Mouse (Mus musculus) liver (tissue): ENCODE results near the gene Pck1.

Experiments used
- DNase-seq: peaks from one replicate; pipeline ENCODE4 v3.0.0-alpha.2; 2020; ENCODE audit warnings: mixed read lengths

The Pck1 gene

DNA sequence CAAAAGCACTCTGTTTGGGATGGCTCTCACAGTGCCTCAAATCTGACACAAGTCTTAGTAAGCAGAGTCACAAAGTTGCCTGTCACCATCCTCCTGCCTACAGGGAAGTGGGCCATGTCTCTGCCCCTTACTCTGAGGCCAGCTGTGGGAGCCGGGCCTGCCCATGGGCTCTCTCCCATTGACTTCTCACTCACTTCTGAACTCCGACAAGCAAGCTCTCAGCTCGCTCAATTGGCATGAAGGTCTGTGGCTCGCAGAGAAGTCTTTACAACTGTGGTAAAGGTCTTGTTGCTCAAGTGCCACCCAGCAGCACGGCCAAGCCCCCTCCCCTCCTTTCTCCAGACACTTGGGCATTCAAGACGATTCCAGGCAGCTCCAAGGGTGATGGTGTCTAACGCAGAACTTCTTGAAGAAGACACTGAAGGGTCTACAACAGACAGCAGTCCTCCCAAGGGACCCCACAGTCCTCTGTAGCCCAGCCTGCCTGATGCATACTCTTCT, 1.0 kb upstream of the Pck1 start:
- no peak for DNase-seq

DNA sequence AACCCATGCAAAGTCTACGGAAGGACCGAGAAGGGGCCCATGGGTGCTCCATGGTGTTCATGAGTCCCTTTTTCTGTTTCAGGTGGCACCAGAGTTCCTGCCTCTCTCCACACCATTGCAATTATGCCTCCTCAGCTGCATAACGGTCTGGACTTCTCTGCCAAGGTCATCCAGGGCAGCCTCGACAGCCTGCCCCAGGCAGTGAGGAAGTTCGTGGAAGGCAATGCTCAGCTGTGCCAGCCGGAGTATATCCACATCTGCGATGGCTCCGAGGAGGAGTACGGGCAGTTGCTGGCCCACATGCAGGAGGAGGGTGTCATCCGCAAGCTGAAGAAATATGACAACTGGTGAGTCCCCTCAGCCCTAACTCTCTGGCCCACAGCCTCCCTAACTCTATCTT, 418 bp downstream of the Pck1 start:
- DNase-seq: no peak

DNA sequence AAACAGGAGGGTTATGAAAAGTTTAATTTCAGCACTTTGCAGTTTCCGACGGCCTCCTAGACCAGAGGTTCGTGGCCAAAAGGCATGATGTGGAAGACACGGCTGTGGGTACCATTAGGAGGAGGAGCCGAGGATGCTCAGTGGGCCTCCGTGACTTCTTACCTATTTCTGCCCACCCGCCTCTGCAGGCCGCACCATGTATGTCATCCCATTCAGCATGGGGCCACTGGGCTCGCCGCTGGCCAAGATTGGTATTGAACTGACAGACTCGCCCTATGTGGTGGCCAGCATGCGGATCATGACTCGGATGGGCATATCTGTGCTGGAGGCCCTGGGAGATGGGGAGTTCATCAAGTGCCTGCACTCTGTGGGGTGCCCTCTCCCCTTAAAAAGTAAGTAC, 1.7 kb downstream of the Pck1 start:
- DNase-seq: no peak

DNA sequence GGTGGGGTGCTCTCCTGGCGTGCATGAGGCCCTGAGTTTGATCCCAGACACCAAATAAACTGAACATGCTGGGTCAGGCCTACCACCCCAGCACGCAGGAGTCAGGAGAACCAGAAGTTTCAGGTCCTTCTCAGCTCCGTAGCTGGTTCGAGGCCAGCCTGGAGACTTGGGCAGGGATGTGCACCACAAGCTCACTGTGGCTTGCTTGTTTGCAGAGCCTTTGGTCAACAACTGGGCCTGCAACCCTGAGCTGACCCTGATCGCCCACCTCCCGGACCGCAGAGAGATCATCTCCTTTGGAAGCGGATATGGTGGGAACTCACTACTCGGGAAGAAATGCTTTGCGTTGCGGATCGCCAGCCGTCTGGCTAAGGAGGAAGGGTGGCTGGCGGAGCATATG, 2.1 kb downstream of the Pck1 start:
- no peak for DNase-seq

DNA sequence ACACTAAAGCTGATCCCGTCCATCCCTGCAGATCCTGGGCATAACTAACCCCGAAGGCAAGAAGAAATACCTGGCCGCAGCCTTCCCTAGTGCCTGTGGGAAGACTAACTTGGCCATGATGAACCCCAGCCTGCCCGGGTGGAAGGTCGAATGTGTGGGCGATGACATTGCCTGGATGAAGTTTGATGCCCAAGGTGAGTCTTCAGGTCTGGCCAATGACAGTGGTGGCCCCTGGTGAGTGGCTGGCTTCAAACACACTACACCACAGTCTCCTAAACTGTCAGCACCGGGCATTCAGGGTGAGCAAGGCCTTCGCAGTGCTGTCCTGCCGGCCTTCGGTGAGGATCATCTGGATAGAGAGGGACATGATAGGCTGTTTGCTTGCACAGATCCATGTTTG, 3.1 kb downstream of the Pck1 start:
- DNase-seq: no peak

DNA sequence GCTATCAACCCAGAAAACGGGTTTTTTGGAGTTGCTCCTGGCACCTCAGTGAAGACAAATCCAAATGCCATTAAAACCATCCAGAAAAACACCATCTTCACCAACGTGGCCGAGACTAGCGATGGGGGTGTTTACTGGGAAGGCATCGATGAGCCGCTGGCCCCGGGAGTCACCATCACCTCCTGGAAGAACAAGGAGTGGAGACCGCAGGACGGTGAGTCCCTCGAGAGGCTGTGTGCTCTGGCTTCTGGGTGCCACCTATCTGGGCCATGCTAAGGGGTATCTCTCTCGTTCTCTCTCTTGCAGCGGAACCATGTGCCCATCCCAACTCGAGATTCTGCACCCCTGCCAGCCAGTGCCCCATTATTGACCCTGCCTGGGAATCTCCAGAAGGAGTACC, 4.1 kb downstream of the Pck1 start:
- DNase-seq: no peak

DNA sequence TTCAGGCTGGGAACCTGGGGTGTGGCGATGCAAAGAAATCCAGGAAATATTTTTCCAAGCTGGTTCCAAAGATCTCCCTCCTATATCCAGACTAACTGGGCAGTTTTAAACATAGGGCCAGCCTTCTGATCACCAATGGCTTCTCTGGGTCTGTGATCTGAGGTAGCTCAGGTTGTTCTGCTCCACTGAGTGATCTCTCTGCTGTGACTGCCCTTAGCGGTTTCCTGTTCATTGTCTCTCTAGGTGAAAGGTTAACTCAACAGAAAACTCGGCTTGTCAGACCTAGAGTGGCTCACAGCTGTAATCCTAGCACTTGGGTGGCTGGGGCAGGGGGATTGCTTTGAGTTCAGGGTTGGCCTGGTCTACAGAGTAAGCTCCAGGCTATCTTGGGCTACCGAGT, 4.5 kb downstream of the Pck1 start:
- no peak for DNase-seq

DNA sequence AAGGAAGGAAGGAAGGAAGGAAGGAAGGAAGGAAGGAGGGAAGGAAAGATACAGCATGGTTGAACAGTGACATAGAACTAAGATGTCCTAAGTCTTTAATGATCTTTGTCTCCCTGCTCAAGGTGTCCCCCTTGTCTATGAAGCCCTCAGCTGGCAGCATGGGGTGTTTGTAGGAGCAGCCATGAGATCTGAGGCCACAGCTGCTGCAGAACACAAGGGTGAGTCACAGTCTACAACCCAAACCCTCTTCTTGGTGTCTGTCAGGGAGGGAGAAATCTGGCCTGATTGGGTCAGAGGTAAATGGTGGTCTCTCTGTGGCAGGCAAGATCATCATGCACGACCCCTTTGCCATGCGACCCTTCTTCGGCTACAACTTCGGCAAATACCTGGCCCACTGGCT, 5.0 kb downstream of the Pck1 start:
- DNase-seq: no peak

DNA sequence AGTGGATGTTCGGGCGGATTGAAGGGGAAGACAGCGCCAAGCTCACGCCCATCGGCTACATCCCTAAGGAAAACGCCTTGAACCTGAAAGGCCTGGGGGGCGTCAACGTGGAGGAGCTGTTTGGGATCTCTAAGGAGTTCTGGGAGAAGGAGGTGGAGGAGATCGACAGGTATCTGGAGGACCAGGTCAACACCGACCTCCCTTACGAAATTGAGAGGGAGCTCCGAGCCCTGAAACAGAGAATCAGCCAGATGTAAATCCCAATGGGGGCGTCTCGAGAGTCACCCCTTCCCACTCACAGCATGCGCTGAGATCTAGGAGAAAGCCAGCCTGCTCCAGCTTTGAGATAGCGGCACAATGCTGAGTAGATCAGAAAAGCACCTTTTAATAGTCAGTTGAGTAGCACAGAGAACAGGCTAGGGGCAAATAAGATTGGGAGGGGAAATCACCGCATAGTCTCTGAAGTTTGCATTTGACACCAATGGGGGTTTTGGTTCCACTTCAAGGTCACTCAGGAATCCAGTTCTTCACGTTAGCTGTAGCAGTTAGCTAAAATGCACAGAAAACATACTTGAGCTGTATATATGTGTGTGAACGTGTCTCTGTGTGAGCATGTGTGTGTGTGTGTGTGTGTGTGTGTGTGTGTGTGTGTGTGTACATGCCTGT, 5.7 kb downstream of the Pck1 start:
- no peak for DNase-seq

DNA sequence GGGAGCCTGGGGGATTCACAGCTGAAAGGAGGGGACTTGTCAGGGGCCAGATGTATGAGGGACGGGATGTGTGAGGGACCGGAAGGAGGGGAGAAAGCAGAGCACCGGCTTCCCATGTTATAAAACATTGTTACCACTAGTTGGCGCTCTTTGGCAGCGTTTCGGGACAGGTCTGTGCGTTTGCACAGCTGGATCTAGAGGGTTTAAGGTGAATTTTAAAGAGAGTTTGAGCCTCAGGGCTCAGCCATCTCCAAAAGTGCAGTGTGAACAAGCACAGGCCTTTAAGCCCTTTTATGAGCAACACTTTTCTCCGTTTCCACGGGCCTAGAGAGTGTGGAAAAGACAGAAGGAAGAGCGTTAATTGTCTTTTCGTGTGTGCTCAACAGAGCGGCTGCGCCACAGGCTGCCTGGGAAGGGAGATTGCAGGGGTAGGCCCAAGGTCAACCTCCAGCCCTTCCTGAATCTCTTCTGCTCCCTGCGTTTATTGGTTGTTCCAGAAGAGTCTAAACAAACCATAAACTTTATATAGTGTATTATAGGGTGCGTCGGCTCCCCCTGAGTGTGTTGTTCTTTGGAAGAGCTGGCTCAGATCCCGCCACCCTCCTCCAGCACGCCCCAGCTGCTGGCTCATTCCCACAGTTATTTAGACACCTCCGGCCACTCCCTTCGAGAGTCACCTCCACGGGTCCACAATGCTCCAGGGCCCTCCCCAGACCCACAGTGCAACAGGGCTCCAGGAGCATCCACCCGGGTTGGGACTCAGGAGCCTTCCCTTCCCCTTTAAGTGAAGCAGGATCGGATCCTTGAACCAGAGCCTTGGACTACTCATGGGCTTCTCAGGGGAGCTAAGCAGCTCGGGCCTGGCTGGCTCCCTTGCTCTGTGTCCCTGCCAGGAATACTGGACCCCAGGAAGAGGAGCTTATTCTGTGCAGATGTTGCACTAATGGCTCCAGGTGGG, 6.8 kb downstream of the Pck1 start:
- DNase-seq: peak; percentile 53

DNA sequence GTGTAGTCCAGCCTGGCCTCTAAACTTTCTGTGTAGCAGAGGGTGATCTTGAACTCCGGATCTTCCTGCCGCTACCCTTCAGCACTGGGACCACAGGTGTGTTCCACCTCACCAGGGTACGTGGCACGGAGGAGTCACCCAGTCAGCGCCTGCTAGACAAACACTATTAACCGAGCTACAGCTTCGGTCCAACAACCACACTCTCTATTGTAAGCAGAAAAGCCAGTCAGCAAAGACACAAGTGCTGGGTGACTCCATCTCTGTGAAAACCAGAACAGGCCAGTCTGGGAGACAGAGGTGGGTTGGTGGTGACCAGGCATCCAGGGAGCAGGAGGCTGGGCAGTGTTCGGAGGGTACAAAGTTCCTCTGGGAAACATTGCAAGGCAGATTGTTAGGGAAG, 10.5 kb downstream of the Pck1 start:
- DNase-seq: no peak

DNA sequence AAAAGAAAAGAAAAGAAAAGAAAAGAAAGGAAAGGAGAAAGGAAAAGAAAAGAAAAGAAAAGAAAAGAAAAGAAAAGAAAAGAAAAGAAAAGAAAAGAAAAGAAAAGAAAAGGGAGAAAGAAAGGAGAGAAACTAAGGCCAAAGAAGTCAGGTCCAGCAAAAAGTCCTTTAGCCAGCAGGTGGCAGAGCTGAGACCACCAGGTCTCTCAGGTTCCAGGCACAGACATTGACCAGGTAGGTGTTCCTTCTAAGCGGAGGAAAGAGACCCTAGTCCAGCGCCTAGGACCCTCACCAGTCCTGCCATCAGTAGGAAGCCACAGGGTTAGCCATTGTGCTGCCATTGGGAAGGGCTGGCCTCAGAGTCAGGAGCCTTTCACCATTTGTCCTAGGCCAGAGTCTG, 11.5 kb downstream of the Pck1 start:
- peak; percentile 31 for DNase-seq

DNA sequence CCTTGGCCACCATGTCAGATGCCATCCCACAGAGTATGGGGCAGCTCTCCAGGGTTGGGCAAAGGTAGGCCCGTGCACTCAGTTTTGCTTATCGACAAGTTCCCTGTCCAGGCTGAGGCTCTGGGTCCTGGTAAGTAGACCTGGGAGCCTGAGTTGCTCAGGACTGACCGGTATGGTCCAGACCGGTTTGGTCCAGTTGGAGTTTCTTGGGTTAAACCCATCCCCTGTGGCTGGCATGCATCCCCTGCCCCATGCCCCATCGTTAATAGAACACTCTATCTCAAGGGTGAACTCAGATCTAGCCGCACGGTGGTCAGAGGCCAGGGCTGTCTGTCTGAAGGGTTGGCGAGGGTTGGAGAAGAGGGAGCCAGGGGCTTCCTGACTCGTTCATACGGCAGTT, 12.1 kb downstream of the Pck1 start:
- no peak for DNase-seq

DNA sequence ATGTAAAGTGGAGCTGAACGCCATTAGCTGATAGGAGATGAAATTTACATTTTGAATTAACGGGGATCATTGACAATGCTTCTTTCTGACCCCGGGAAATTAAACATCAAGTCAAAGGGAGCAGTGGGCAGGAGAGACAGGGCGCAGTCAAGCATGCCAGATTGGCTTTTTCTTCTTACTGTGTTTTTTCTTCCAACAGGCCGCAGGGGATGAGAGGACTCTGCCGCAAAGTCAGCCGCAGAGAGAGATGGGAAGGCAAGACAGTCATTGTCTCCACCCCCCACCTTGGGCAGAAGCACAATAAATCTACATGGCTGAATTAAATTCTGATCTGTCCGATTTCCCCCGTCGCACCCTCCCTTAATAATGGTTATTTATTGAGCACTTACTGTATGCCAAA, 12.5 kb downstream of the Pck1 start:
- no peak for DNase-seq

DNA sequence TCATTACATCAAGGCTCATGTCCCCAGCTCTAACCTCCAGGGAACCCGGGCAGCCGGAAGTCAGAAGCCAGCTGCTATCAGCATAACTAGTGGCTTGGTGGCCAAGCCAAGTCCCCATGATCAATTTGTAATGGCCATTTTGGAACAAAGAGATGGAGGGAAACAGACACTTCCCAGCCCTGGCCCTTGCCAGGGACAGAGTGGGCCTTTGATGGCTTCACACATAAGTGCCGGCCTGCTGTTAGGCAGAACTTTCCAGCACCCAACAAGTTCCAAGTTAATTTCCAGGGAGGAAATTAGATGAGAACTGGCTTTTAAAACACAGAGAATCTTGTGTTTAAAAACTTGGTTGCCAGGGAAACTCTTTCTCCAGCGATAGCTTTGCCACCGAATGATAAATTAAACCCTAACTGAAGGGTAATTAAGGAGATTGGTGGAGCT, 15.6 kb downstream of the Pck1 start:
- no peak for DNase-seq

DNA sequence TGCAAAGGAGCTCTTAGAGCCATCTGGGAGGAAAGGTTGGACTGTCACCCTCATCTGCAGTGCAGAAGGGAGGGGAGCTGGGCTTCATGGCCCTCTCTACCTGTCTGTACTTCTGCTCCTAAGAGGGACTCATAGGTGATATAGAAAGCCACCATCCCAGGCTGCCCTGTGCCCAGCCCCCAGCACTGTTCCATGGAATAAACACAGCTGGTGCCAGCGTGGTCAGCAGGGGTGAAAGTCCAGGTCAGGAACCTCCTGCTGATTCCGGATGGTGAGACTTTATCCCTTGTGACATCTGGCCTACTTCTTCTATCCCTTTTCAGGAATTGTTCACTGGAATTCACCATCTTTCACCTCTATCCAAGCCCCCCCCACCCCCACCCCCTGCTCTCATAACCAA, 17.2 kb downstream of the Pck1 start:
- DNase-seq: peak; percentile 35

DNA sequence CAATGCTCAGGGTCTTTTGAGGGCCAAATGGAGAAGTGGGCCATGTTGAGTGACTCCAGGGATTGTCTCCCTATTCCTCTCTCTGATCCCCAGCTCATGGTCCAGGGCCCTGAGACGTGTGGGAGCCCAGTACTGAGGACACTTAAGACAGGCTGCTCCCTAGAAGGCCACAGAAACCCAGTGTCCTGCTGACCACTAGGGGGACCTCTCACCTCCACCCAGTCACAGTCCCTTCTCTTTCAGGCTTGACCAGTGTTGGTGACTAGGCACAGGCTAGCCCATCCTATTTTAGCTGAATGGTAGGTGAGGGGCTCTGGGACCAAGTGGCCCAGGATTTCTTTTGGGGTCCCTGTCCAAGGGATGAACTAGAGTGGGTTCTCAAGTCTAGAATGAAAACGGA, 17.9 kb downstream of the Pck1 start:
- DNase-seq: no peak

DNA sequence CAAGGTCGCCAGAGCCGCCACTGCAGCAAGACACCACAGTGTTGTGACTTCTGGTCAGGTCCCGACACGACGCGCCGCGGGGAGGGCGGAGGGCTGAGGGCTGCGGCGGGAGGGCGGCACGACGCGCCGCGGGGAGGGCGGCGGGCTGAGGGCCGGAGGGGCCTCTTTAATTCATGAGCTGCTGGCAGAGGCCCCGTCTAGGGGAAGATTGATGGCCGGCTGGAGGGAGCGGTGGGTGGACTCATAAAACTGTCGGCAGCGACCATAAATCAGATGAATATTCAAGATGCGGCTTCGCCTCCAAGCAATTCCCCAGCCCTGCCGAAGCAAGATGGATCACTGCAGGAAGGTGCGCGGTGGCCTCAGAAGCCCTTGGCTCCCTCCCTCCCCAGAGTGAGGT, 18.6 kb downstream of the Pck1 start:
- peak; percentile 45 for DNase-seq

DNA sequence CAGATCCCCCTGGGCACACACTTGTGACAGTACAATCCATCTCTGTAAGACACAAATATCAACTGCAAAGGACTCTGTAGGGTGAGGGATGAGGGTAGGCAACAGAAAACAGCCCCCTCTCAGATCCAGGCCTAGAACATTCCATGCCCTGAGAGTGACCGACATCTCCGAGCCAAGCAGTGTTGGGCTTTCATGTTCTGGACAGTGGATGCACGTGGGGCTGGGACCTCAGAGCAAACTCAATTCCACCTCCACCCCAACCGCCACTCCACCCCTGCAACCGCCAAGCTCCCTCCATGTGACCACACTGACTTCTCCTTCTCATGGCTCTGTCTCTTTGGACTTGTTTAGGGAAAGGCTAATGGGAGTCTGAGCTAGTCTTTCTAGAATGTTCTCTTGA, 19.1 kb downstream of the Pck1 start:
- peak; percentile 6 for DNase-seq

DNA sequence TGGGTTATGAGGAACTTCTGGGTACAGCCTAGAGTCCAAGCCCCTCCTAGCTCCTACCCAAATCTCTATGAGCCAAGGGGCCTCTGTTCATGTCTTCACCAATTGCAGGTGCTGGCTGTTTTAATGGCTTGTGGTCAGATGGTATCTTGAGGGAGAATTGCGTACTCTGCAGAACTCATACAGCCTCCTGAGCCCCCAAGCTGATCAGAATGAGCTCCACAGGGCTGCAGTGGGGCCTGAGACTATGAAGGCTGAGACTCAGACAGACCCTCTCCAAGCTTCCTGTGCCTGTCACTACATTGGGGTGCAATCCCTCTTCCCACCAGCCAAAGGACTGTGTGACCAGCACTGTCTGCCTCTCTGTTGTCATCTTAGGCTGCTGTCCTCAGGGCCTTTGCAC, 19.5 kb downstream of the Pck1 start:
- no peak for DNase-seq

DNA sequence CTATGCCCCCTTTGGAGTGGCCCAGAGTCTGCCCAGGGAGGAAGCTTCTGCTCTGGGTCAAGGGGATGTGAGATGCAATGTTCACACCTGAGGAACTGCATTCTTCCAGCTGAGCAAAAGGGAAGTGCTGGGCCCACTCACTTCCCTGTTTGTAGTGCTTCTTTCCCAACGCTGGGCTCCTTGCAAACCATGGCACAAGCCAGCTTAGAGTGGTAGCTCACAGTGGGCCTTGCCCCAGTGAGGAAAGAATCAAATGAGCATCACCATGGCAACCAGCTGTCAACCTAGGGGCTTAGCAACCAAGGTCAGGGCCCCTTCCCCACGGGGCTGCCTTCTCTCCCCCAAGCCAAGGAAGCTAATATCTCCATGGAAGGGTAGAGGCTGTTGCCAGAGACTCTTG, 20.2 kb downstream of the Pck1 start:
- no peak for DNase-seq

DNA sequence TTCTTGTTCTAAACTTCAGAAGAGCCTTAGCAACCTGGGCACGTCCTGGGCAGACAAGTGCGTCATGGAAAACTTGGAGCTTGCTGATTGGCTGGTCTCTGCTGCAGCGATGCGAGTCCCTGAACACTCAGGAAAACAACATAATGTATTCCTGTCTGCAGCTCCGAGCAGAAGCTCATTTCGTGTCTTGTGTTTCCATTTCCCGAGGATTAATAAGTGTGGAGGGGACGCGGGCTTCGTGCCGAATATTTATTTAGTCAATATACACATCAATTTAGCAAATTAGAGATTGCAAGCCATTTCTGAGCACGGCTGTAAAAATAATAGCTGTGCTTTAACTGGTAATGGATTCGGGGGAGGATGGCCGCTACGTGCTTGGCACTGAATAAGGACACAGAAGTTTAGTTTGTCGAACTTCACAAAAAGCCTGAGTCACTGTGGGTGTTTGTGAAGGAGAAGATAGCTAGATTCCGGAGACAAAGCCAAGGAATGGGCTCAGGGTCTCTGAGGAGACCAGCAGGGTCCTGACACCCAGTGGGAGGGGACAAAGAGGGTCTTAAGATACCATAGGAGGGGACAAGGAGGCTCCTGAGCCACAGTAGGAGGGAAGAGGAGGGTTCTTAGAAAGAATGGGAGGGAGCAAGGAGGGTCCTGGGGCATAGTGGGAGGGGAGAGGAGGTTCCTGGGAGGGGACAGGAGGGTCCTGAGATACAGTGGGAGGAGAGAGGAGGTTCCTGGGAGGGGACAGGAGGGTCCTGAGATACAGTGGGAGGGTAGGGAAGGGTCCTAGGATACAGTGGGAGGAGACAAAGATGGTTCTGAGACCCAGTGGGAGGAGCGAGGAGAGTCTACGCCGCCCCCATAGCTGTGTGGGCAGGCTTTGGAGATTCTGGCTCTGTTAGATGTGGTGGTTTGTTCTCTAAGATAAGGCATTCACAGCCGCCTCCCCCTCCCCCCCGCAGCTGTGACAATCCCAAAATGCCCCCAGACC, 21.0 kb downstream of the Pck1 start:
- peak; percentile 56 for DNase-seq

DNA sequence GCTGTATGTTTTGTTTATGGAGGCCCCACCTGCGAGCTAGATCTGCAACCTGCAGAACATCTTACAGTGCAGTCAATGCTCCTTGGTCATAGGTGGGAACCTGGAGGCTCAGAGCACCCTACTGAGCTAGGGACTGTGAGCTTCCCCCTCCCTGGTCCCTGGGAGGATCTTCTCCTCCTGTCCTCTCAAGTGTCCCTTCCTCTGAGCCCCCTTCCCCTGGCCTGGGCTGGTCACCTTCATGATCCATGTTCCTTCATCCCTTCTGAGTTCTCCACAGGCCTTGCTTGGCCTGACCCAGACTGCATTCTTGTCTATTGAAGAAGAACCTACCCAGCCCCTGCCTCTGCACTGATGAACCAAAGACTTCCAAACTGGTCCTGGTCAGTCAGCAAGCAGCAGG, 21.7 kb downstream of the Pck1 start:
- no peak for DNase-seq
